Mouse (Mus musculus) liver, embryonic 14.5 days (tissue): ENCODE measurements at regions not wholly inside any gene's neighbourhood (a gene's known extent, or its start where the extent isn't known, plus 50 kb on each side); places are given as distances from the start of the nearest gene placed in this dataset.

Experiments used
- ATAC-seq: fragments of 200-750 bp; cut with Nextera tagmentation; 2 replicates; pipeline ENCODE4 v1.8.0; 2017; ENCODE audit warnings: moderate number of reproducible peaks, mild to moderate bottlenecking, moderate library complexity; ENCODE audit not compliant: insufficient read depth
- DNase-seq, 3 experiments: peaks; one replicate each; pipeline ENCODE4 v3.0.0-alpha.2; 2012 to 2013; ENCODE audit warnings: low read depth in 3 of 3, low spot score in 3 of 3
- H3K27ac ChIP-seq: fragments of 300-500 bp; sonication (generic); 2 replicates; pipeline ENCODE4 v1.5.1; 2014; ENCODE audit warnings: moderate library complexity, mild to moderate bottlenecking, control low read depth, inconsistent platforms
- H3K27me3 ChIP-seq: fragments of 300-500 bp; sonication (generic); 2 replicates; pipeline ENCODE4 v1.6.1; 2014; ENCODE audit warnings: mild to moderate bottlenecking, low read length, moderate library complexity; ENCODE audit not compliant: control insufficient read depth, insufficient read depth
- H3K36me3 ChIP-seq: fragments of 300-500 bp; sonication (generic); replicated peaks from 2 replicates; pipeline ENCODE4 v1.6.1; 2014; ENCODE audit warnings: low read depth; ENCODE audit not compliant: control insufficient read depth, insufficient read depth
- H3K4me1 ChIP-seq, 2 experiments: fragments of 200-500 bp in 1 of 2; fragments of 300-500 bp in 1 of 2; sonication (generic) in 1 of 2; replicated peaks; 2 replicates each; pipeline ENCODE4 v1.6.1; 2012 to 2014; ENCODE audit warnings: antibody characterized with exemption in 1 of 2, inconsistent platforms in 1 of 2, low read length in 1 of 2; ENCODE audit not compliant: control insufficient read depth in 2 of 2, insufficient read depth in 2 of 2
- H3K4me2 ChIP-seq: fragments of 300-500 bp; sonication (generic); 2 replicates; pipeline ENCODE4 v1.6.1; 2014; ENCODE audit warnings: low read depth, mild to moderate bottlenecking, control low read depth, moderate library complexity
- H3K4me3 ChIP-seq, 2 experiments: fragments of 200-500 bp in 1 of 2; fragments of 300-500 bp in 1 of 2; sonication (generic) in 1 of 2; 2 replicates each; pipeline ENCODE4 v1.5.1; 2012 to 2014; ENCODE audit warnings: low read depth in 2 of 2, low read length in 2 of 2, mild to moderate bottlenecking in 2 of 2, control low read depth in 1 of 2, inconsistent platforms in 1 of 2, moderate library complexity in 1 of 2; ENCODE audit not compliant: insufficient read depth in 1 of 2
- H3K9ac ChIP-seq: fragments of 300-500 bp; sonication (generic); replicated peaks from 2 replicates; pipeline ENCODE4 v1.6.1; 2014; ENCODE audit warnings: mild to moderate bottlenecking, control low read depth, moderate library complexity
- H3K9me3 ChIP-seq: fragments of 300-500 bp; sonication (generic); 2 replicates; pipeline ENCODE4 v1.6.1; 2016; ENCODE audit warnings: low read length, mixed read lengths; ENCODE audit not compliant: control insufficient read depth
- CTCF ChIP-seq: IDR thresholded peaks from 2 replicates; pipeline ENCODE4 v1.5.1; 2016; ENCODE audit warnings: antibody characterized with exemption, low read depth, control low read depth
- EP300 ChIP-seq: IDR thresholded peaks from 2 replicates; pipeline ENCODE4 v1.6.1; 2016; ENCODE audit warnings: antibody characterized with exemption, low read depth
- WGBS: fragments of 180-500 bp; shearing (Covaris S2); extraction: QIAGEN DNeasy Blood & Tissue Kit; methylation state at CpG from one replicate; pipeline ENCODE4 v1.1.7; 2014; ENCODE audit not compliant: insufficient replicate concordance; 5-methylcytosine and 5-hydroxymethylcytosine counted together

- WGBS: 42% methylated on average over 7 of the region's 7 CpGs
These were observed 112.1 kb upstream of the Slc24a5 start for GRCm38 (mm10) chr2:124955843-124956242.

GRCm38 (mm10) chr2:124959431-124959830 lies 108.5 kb upstream of the Slc24a5 start:
- no peak for ATAC-seq
- Histone ChIP-seq H3K27me3 (no peaks in the 10 kb centered on the region), H3K36me3 (no peaks in the 10 kb centered on the region), H3K27ac (no peak overlapping the region), H3K4me1 (no peaks in the 10 kb centered on the region), H3K4me3 (no peak overlapping the region), H3K9me3 (no peaks in the 10 kb centered on the region), H3K4me2 (no peak overlapping the region), H3K9ac (no peak overlapping the region)
- 62% methylated on average over 5 of the region's 5 CpGs for WGBS
- DNase-seq: no peak
- no peak for TF ChIP-seq EP300
- TF ChIP-seq CTCF: no peak

More at GRCm38 (mm10) chr2:124955843-124956242, 112.1 kb upstream of the Slc24a5 start:
- DNase-seq: no peak
- ATAC-seq: no peak
- H3K4me3 ChIP-seq: no peak overlapping the region
- no peaks in the 10 kb centered on the region for H3K27me3 ChIP-seq
- H3K4me1 ChIP-seq: no peaks in the 10 kb centered on the region
- no peak overlapping the region for H3K27ac ChIP-seq
- H3K9ac ChIP-seq: no peak overlapping the region
- H3K9me3 ChIP-seq: no peaks in the 10 kb centered on the region
- H3K36me3 ChIP-seq: no peaks in the 10 kb centered on the region
- H3K4me2 ChIP-seq: no peak overlapping the region
- TF ChIP-seq EP300: no peak
- no peak for TF ChIP-seq CTCF

GRCm38 (mm10) chr2:124971826-124972749 lies 95.8 kb upstream of the Slc24a5 start:
- DNase-seq (no peak), ATAC-seq (no peak)
- H3K4me2 ChIP-seq: no peak overlapping the region
- no peaks in the 10 kb centered on the region for H3K9me3 ChIP-seq
- 53% methylated on average over 17 of the region's 17 CpGs for WGBS
- no peaks in the 10 kb centered on the region for H3K27me3 ChIP-seq
- no peak overlapping the region for H3K27ac ChIP-seq
- H3K9ac ChIP-seq: no peak overlapping the region
- no peak for TF ChIP-seq EP300
- H3K4me1 ChIP-seq: no peaks in the 10 kb centered on the region
- no peaks in the 10 kb centered on the region for H3K36me3 ChIP-seq
- no peak overlapping the region for H3K4me3 ChIP-seq

GRCm38 (mm10) chr2:124975106-124975505 lies 92.8 kb upstream of the Slc24a5 start:
- H3K36me3 ChIP-seq: no peaks in the 10 kb centered on the region
- no peak overlapping the region for H3K4me3 ChIP-seq
- TF ChIP-seq CTCF (no peak), EP300 (no peak)
- ATAC-seq: no peak
- H3K27me3 ChIP-seq: no peaks in the 10 kb centered on the region
- H3K9ac ChIP-seq: no peak overlapping the region
- H3K27ac ChIP-seq: no peak overlapping the region
- H3K4me1 ChIP-seq: no peaks in the 10 kb centered on the region
- DNase-seq: no peak
- H3K4me2 ChIP-seq: no peak overlapping the region
- 49% methylated on average over 3 of the region's 3 CpGs for WGBS
- no peaks in the 10 kb centered on the region for H3K9me3 ChIP-seq

GRCm38 (mm10) chr2:124990976-124991375 lies 76.9 kb upstream of the Slc24a5 start:
- DNase-seq (no peak), ATAC-seq (no peak)
- Histone ChIP-seq H3K36me3 (no peaks in the 10 kb centered on the region), H3K4me1 (no peaks in the 10 kb centered on the region), H3K9ac (no peak overlapping the region), H3K4me3 (no peak overlapping the region), H3K27ac (no peak overlapping the region), H3K27me3 (no peaks in the 10 kb centered on the region), H3K4me2 (no peak overlapping the region), H3K9me3 (no peaks in the 10 kb centered on the region)
- TF ChIP-seq CTCF (no peak), EP300 (no peak)
- 73% methylated on average over 2 of the region's 2 CpGs for WGBS
